Mouse (Mus musculus) ovary, adult 2 months (tissue): Measurements from ENCODE around the gene Ranbp6. TPM values are rescaled to one million over a fixed set of nuclear protein-coding genes. Genes with fewer than 3 reads are reported as not detected.

ENCODE experiments used
- polyA plus RNA-seq: library from polyadenylated mRNA; depleted of rRNA; stranded (reverse); fragments of >200 nt; gene quantifications from 2 replicates; pipeline ENCODE4 v1.2.3, GENCODE M21; 2012; rRNA removed

Gene Ranbp6
- 1.2 and 1.3 TPM in 2 replicates for polyA plus RNA-seq

DNA sequence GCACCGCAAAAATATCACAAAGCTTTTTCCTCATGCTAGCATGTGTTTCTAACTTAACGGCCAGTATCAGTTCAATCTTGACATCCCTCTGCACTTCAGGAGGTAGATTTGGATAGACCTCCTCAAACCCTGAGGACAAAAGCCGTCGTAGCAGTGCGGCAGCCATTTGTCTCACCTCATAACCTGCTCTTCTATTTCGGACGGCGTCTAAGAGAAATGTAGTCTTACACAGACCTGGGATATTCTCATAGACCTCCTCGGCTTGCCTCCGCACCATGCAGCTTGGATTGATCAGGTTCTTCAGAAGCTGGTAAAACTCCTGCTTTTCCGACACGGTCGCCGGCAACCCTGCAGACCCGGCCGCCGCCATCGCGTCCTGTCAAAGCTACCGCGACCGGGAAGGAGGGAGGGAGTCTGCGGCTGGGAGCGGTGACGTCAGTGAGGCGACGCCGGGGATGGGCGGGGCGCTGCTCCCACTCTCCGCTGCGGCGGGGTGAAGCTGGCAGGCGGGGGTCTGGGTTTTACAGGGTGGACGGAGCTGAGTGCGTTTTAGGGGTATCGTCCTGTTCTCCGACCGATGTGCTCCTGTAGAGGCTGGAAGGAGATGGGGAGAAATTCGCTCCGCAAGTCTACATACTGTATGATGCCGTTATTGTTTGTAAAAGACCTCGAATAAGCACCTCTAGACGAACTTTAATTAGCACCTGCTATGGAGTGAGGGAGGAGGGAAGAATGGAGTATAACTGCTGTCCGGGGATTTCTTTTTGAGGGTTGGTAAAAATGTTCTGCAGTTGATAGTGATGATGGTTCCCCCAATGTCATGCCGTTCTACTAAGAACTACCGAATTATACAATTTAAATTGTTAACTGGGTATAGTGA, at the start of gene Ranbp6:
Gene Ranbp6, minus strand, starts transcription at position 394 of the 880 bp plus-strand sequence.

DNA sequence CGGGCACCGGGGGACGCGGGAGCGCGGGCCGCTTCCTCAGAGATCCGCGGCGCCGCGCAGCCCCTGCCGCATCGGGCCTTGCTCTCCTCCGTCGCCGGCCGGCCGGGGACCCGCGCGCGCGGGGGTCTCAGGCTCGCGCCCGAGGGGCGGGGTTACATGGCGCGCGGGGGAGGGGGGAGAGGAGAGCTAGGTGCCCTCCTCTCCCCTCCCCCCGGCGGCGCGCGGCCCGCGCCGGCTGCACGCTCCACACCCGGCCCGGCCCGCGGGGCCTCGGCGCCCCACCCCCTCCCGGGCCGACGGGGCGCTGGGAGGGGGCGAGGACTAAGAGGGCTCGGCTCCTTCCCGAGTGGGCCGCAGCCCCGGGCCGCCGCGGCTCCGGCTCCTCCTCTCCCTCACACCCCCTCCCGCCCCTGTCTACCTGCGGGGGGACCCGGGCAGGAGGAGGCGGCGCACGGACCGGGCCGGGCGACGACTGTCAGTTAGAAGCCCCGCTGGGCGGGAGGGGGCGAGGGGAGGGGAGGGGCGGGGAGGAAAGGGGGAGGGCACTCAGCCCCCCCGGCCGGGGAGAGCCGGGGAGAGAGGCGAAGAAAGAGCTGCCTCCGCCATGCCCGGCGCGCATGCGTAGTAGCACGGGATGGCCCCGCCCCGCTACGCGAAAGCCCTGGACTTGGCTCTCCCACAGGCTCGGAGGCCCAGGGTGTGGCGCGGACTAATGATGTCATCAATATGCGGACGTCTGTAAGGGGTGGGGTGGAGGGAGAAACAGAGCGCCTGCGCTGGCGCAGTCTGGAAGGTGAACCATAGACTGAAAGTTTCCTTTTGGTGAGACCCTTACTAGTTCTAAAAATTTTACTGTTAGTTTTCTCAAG, 6.6 kb downstream of the Ranbp6 start, which contains the start of gene 9930021J03Rik:
Gene 9930021J03Rik, minus strand, starts transcription at position 73 of the 869 bp plus-strand sequence.

Other genes starting within 250 kb of the Ranbp6 start
- gene Ermp1, start 164.6 kb downstream of the Ranbp6 start, polyA plus RNA-seq, result 35.3 and 38.2 TPM in 2 replicates
- gene Mlana, start 115.2 kb downstream of the Ranbp6 start, polyA plus RNA-seq, result 0.22 TPM in 1 of 2 replicates, not detected in the other
- 3.7 and 5.6 TPM in 2 replicates for gene 9930021J03Rik, start 7.0 kb downstream of the Ranbp6 start, polyA plus RNA-seq
- gene Il33, start 112.1 kb upstream of the Ranbp6 start, polyA plus RNA-seq, result 3.6 and 4.9 TPM in 2 replicates
- gene Trpd52l3, start 190.8 kb upstream of the Ranbp6 start, polyA plus RNA-seq, result 0.06 TPM in 1 of 2 replicates, not detected in the other
- 29.9 and 31.1 TPM in 2 replicates for gene Uhrf2, start 217.5 kb upstream of the Ranbp6 start, polyA plus RNA-seq